Mouse (Mus musculus) liver, embryonic 16.5 days (tissue): ENCODE data around the gene Pgbd5. TPM values are rescaled to one million over a fixed set of nuclear protein-coding genes. Genes with fewer than 3 reads are reported as not detected.

ENCODE experiments used
- ATAC-seq: fragments of 200-750 bp; cut with Nextera tagmentation; 2 replicates; pipeline ENCODE4 v1.8.0; 2017; ENCODE audit warnings: low read depth, mild to moderate bottlenecking, moderate number of reproducible peaks, moderate library complexity
- H3K27ac ChIP-seq: fragments of 300-500 bp; sonication (generic); 2 replicates; pipeline ENCODE4 v1.5.1; 2014; ENCODE audit warnings: mild to moderate bottlenecking, low read length
- H3K27me3 ChIP-seq: fragments of 300-500 bp; sonication (generic); 2 replicates; pipeline ENCODE4 v1.6.1; 2014; ENCODE audit warnings: low read depth, low read length, mixed read lengths; ENCODE audit not compliant: control insufficient read depth, insufficient read depth
- H3K36me3 ChIP-seq: fragments of 300-500 bp; sonication (generic); 2 replicates; pipeline ENCODE4 v1.6.1; 2014; ENCODE audit warnings: mild to moderate bottlenecking; ENCODE audit not compliant: control insufficient read depth, insufficient read depth
- H3K4me1 ChIP-seq: fragments of 300-500 bp; sonication (generic); 2 replicates; pipeline ENCODE4 v1.6.1; 2014; ENCODE audit warnings: low read depth, low read length, mixed read lengths; ENCODE audit not compliant: control insufficient read depth
- H3K4me2 ChIP-seq: fragments of 300-500 bp; sonication (generic); 2 replicates; pipeline ENCODE4 v1.6.1; 2014; ENCODE audit warnings: low read depth, low read length, mixed read lengths
- H3K4me3 ChIP-seq: fragments of 300-500 bp; sonication (generic); 2 replicates; pipeline ENCODE4 v1.5.1; 2014; ENCODE audit warnings: low read depth, mild to moderate bottlenecking, low read length
- H3K9ac ChIP-seq: fragments of 300-500 bp; sonication (generic); 2 replicates; pipeline ENCODE4 v1.6.1; 2014; ENCODE audit warnings: low read depth, low read length
- H3K9me3 ChIP-seq: fragments of 300-500 bp; sonication (generic); replicated peaks from 2 replicates; pipeline ENCODE4 v1.6.1; 2016; ENCODE audit warnings: low read length; ENCODE audit not compliant: control insufficient read depth
- WGBS: fragments of 180-500 bp; shearing (Covaris S2); extraction: QIAGEN DNeasy Blood & Tissue Kit; methylation state at CpG from one replicate; pipeline ENCODE4 v1.1.7; 2014; ENCODE audit not compliant: insufficient replicate concordance; 5-methylcytosine and 5-hydroxymethylcytosine counted together
- polyA plus RNA-seq: library from polyadenylated mRNA; unstranded; fragments of >200 nt; fragmentation: Nextera tagmentation; extraction: Ambion mirVana; gene quantifications from 2 replicates; pipeline ENCODE4 v1.2.1, GENCODE M21; 2015

Pgbd5 gene
- polyA plus RNA-seq, 1 experiment from 2014 or later, result 0.11 TPM

GRCm38 (mm10) chr8:124348087-124348486 is 91.4 kb downstream of the Pgbd5 start:
- no peak overlapping the region for H3K4me2 ChIP-seq

GRCm38 (mm10) chr8:124346852-124347523 is 92.5 kb downstream of the Pgbd5 start:
- peaks cover 4% of the 10 kb centered on the region; the same call in 1 of the 2 replicates for H3K4me1 ChIP-seq
- H3K27ac ChIP-seq, result no peak overlapping the region
- no peak overlapping the region for H3K4me2 ChIP-seq
- no peak for ATAC-seq
- no peak overlapping the region for H3K4me3 ChIP-seq
- no peaks in the 10 kb centered on the region for H3K27me3 ChIP-seq
- H3K36me3 ChIP-seq, result no peaks in the 10 kb centered on the region
- no peak overlapping the region for H3K9ac ChIP-seq
- 36% methylated on average over 19 of the region's 19 CpGs for WGBS
- no peaks in the 10 kb centered on the region for H3K9me3 ChIP-seq

More at GRCm38 (mm10) chr8:124348087-124348486, 91.4 kb downstream of the Pgbd5 start:
- no peak overlapping the region for H3K27ac ChIP-seq
- whole genome bisulfite sequencing, result 54% methylated on average over 1 of the region's 1 CpGs
- ATAC-seq, result no peak
- H3K4me1 ChIP-seq, result peaks cover 4% of the 10 kb centered on the region; the same call in 1 of the 2 replicates
- no peak overlapping the region for H3K4me3 ChIP-seq
- no peaks in the 10 kb centered on the region for H3K27me3 ChIP-seq
- H3K36me3 ChIP-seq, result no peaks in the 10 kb centered on the region
- no peaks in the 10 kb centered on the region for H3K9me3 ChIP-seq
- no peak overlapping the region for H3K9ac ChIP-seq

- no peak overlapping the region for H3K27ac ChIP-seq
- no peaks in the 10 kb centered on the region for H3K27me3 ChIP-seq
- no peaks in the 10 kb centered on the region for H3K9me3 ChIP-seq
- no peak overlapping the region for H3K4me2 ChIP-seq
- H3K4me1 ChIP-seq, result peaks cover 4% of the 10 kb centered on the region; the same call in 1 of the 2 replicates
- H3K4me3 ChIP-seq, result no peak overlapping the region
- H3K9ac ChIP-seq, result no peak overlapping the region
- no peaks in the 10 kb centered on the region for H3K36me3 ChIP-seq
- 68% methylated on average over 10 of the region's 10 CpGs for WGBS
- no peak for ATAC-seq
Measured at GRCm38 (mm10) chr8:124345098-124345497, 94.4 kb downstream of the Pgbd5 start.

GRCm38 (mm10) chr8:124343991-124344390 is 95.5 kb downstream of the Pgbd5 start:
- no peaks in the 10 kb centered on the region for H3K27me3 ChIP-seq
- H3K9me3 ChIP-seq, result no peaks in the 10 kb centered on the region
- no peak overlapping the region for H3K4me2 ChIP-seq
- H3K36me3 ChIP-seq, result no peaks in the 10 kb centered on the region
- ATAC-seq, result peak; percentile 74
- peaks cover 4% of the 10 kb centered on the region; the same call in 1 of the 2 replicates for H3K4me1 ChIP-seq
- 72% methylated on average over 12 of the region's 12 CpGs for WGBS
- no peak overlapping the region for H3K9ac ChIP-seq
- H3K4me3 ChIP-seq, result no peak overlapping the region
- no peak overlapping the region for H3K27ac ChIP-seq

GRCm38 (mm10) chr8:124343151-124343550 is 96.3 kb downstream of the Pgbd5 start:
- Histone ChIP-seq H3K27ac (no peak overlapping the region), H3K9me3 (no peaks in the 10 kb centered on the region), H3K27me3 (no peaks in the 10 kb centered on the region), H3K4me2 (no peak overlapping the region), H3K4me1 (peaks cover 4% of the 10 kb centered on the region; the same call in 1 of the 2 replicates), H3K9ac (no peak overlapping the region), H3K36me3 (no peaks in the 10 kb centered on the region), H3K4me3 (no peak overlapping the region)
- no peak for ATAC-seq
- 88% methylated on average over 15 of the region's 15 CpGs for WGBS

- Histone ChIP-seq H3K4me3 (no peak overlapping the region), H3K36me3 (no peaks in the 10 kb centered on the region), H3K27me3 (no peaks in the 10 kb centered on the region), H3K4me1 (peaks cover 4% of the 10 kb centered on the region; the same call in 1 of the 2 replicates), H3K27ac (no peak overlapping the region), H3K9ac (no peak overlapping the region), H3K9me3 (no peaks in the 10 kb centered on the region), H3K4me2 (no peak overlapping the region)
- no peak for ATAC-seq
- 75% methylated on average over 17 of the region's 17 CpGs for WGBS
Measured at GRCm38 (mm10) chr8:124340360-124341068, 98.9 kb downstream of the Pgbd5 start.

- H3K4me3 ChIP-seq, result no peak overlapping the region
- H3K9ac ChIP-seq, result no peak overlapping the region
- H3K4me2 ChIP-seq, result no peak overlapping the region
- WGBS, result 60% methylated on average over 3 of the region's 3 CpGs
- H3K4me1 ChIP-seq, result peaks cover 4% of the 10 kb centered on the region; the same call in 1 of the 2 replicates
- no peak overlapping the region for H3K27ac ChIP-seq
- no peaks in the 10 kb centered on the region for H3K36me3 ChIP-seq
- ATAC-seq, result no peak
- no peaks in the 10 kb centered on the region for H3K9me3 ChIP-seq
- H3K27me3 ChIP-seq, result no peaks in the 10 kb centered on the region
Measured at GRCm38 (mm10) chr8:124339742-124340141, 99.7 kb downstream of the Pgbd5 start.

- Histone ChIP-seq H3K9me3 (no peaks in the 10 kb centered on the region), H3K27ac (no peak overlapping the region), H3K36me3 (no peaks in the 10 kb centered on the region), H3K27me3 (no peaks in the 10 kb centered on the region), H3K4me1 (no peaks in the 10 kb centered on the region), H3K4me2 (no peak overlapping the region), H3K4me3 (no peak overlapping the region), H3K9ac (no peak overlapping the region)
- ATAC-seq, result no peak
- 88% methylated on average over 13 of the region's 13 CpGs for WGBS
Measured at GRCm38 (mm10) chr8:124336302-124336701, 103.2 kb downstream of the Pgbd5 start.

- 77% methylated on average over 11 of the region's 11 CpGs for WGBS
Measured at GRCm38 (mm10) chr8:124331706-124332105, 107.8 kb downstream of the Pgbd5 start.

More at GRCm38 (mm10) chr8:124331706-124332105, 107.8 kb downstream of the Pgbd5 start:
- no peak overlapping the region for H3K4me3 ChIP-seq
- H3K36me3 ChIP-seq, result no peaks in the 10 kb centered on the region; the same call in 1 of the 2 replicates
- no peaks in the 10 kb centered on the region for H3K9me3 ChIP-seq
- H3K27ac ChIP-seq, result no peak overlapping the region
- H3K27me3 ChIP-seq, result no peaks in the 10 kb centered on the region
- ATAC-seq, result no peak
- H3K4me2 ChIP-seq, result no peak overlapping the region
- no peaks in the 10 kb centered on the region for H3K4me1 ChIP-seq
- no peak overlapping the region for H3K9ac ChIP-seq
